Mouse (Mus musculus): Measurements from ENCODE around the gene Ppp5c. TPM values are rescaled to one million over a fixed set of nuclear protein-coding genes. Genes with fewer than 3 reads are reported as not detected.

The Ppp5c gene
- total and polyA plus RNA-seq, 3 experiments, result 89.0 to 157 (median 104) TPM

- no peak overlapping the region for H3K9ac ChIP-seq (ENCODE audit: low read depth, low read length)
- intact Hi-C loops (cut with DNase I), result no loop called here
- TF ChIP-seq CTCF (IDR thresholded peaks at IDR 0.05), result no peak
- no peak for TF ChIP-seq EP300 (IDR thresholded peaks at IDR 0.05; ENCODE audit: insufficient read depth, low read depth, low read length)
- H3K27ac ChIP-seq, result no peak overlapping the region
- H3K27me3 ChIP-seq (ENCODE audit: control insufficient read depth, insufficient read depth, low read length), result no peaks in the 10 kb centered on the region
- H3K79me2 ChIP-seq (replicated peaks; ENCODE audit: control insufficient read depth, insufficient read depth, low read length), result peaks cover 5% of the 10 kb centered on the region; the same call in 1 of the 2 replicates
- peak in 1 of 2 experiments; percentile 23 for DNase-seq
- WGBS, result 67% methylated on average over 7 of the region's 7 CpGs
- H3K36me3 ChIP-seq (ENCODE audit: control insufficient read depth, insufficient read depth, low read length), result peaks cover 2% of the 10 kb centered on the region; the same call in 1 of the 2 replicates
- H3K4me3 ChIP-seq, result no peak overlapping the region
- H3K4me1 ChIP-seq (ENCODE audit: control insufficient read depth, insufficient read depth, low read length), result peaks cover 24% of the 10 kb centered on the region
Measured at GRCm38 (mm10) chr7:17019426-17020166, 8.1 kb downstream of the Ppp5c start.

GRCm38 (mm10) chr7:17017921-17018320 is 9.8 kb downstream of the Ppp5c start:
- intact Hi-C loops (cut with DNase I), result no loop called here
- H3K27me3 ChIP-seq (ENCODE audit: control insufficient read depth, insufficient read depth, low read length), result no peaks in the 10 kb centered on the region
- H3K36me3 ChIP-seq (ENCODE audit: control insufficient read depth, insufficient read depth, low read length), result no peaks in the 10 kb centered on the region; the same call in 1 of the 2 replicates
- DNase-seq, result no peak
- H3K27ac ChIP-seq, result no peak overlapping the region; the same call in 1 of the 2 replicates
- H3K4me1 ChIP-seq (ENCODE audit: control insufficient read depth, insufficient read depth, low read length), result peaks cover 8% of the 10 kb centered on the region
- WGBS, result 63% methylated on average over 2 of the region's 2 CpGs
- H3K79me2 ChIP-seq (replicated peaks; ENCODE audit: control insufficient read depth, insufficient read depth, low read length), result peaks cover 5% of the 10 kb centered on the region; the same call in 1 of the 2 replicates
- H3K9ac ChIP-seq (ENCODE audit: low read depth, low read length), result no peak overlapping the region
- TF ChIP-seq EP300 (IDR thresholded peaks at IDR 0.05; ENCODE audit: insufficient read depth, low read depth, low read length) (no peak), CTCF (IDR thresholded peaks at IDR 0.05) (no peak), POLR2A (IDR thresholded peaks at IDR 0.05; ENCODE audit: insufficient read depth, low read depth, low read length) (no peak)
- no peak overlapping the region for H3K4me3 ChIP-seq

GRCm38 (mm10) chr7:17017036-17017435 is 10.7 kb downstream of the Ppp5c start:
- H3K79me2 ChIP-seq (replicated peaks; ENCODE audit: control insufficient read depth, insufficient read depth, low read length), result peaks cover 2% of the 10 kb centered on the region; the same call in 1 of the 2 replicates
- DNase-seq, result peak; percentile 85 to 93
- no peaks in the 10 kb centered on the region for H3K27me3 ChIP-seq (ENCODE audit: control insufficient read depth, insufficient read depth, low read length)
- no peak overlapping the region for H3K9ac ChIP-seq (ENCODE audit: low read depth, low read length)
- H3K27ac ChIP-seq, result no peak overlapping the region; the same call in 1 of the 2 replicates
- TF ChIP-seq EP300 (IDR thresholded peaks at IDR 0.05; ENCODE audit: insufficient read depth, low read depth, low read length) (peak; percentile 84; the same call in 1 of the 2 replicates), CTCF (IDR thresholded peaks at IDR 0.05) (no peak)
- no peaks in the 10 kb centered on the region; the same call in 1 of the 2 replicates for H3K36me3 ChIP-seq (ENCODE audit: control insufficient read depth, insufficient read depth, low read length)
- intact Hi-C loops (cut with DNase I), result no loop called here
- WGBS, result 6% methylated on average over 1 of the region's 1 CpGs
- no peak overlapping the region for H3K4me3 ChIP-seq
- peaks cover 5% of the 10 kb centered on the region for H3K4me1 ChIP-seq (ENCODE audit: control insufficient read depth, insufficient read depth, low read length)

- H3K9ac ChIP-seq (ENCODE audit: low read depth, low read length), result no peak overlapping the region
- H3K27me3 ChIP-seq (ENCODE audit: control insufficient read depth, insufficient read depth, low read length), result no peaks in the 10 kb centered on the region
- no peak overlapping the region for H3K4me3 ChIP-seq
- DNase-seq, result no peak
- H3K79me2 ChIP-seq (replicated peaks; ENCODE audit: control insufficient read depth, insufficient read depth, low read length), result no peaks in the 10 kb centered on the region
- WGBS, result 85% methylated on average over 6 of the region's 6 CpGs
- intact Hi-C loops (cut with DNase I), result no loop called here
- TF ChIP-seq CTCF (IDR thresholded peaks at IDR 0.05) (0 out of 2 replicates have a peak, but pooled peaks have one; percentile 9), POLR2A (IDR thresholded peaks at IDR 0.05; ENCODE audit: insufficient read depth, low read depth, low read length) (no peak), EP300 (IDR thresholded peaks at IDR 0.05; ENCODE audit: insufficient read depth, low read depth, low read length) (no peak)
- no peak overlapping the region for H3K27ac ChIP-seq
- H3K4me1 ChIP-seq (ENCODE audit: control insufficient read depth, insufficient read depth, low read length), result peaks cover 5% of the 10 kb centered on the region
- no peaks in the 10 kb centered on the region; the same call in 1 of the 2 replicates for H3K36me3 ChIP-seq (ENCODE audit: control insufficient read depth, insufficient read depth, low read length)
Measured at GRCm38 (mm10) chr7:17015381-17015780, 12.3 kb downstream of the Ppp5c start.

GRCm38 (mm10) chr7:17011909-17012590 is 15.7 kb downstream of the Ppp5c start:
- Histone ChIP-seq H3K79me2 (replicated peaks; ENCODE audit: control insufficient read depth, insufficient read depth, low read length) (no peaks in the 10 kb centered on the region), H3K36me3 (ENCODE audit: control insufficient read depth, insufficient read depth, low read length) (no peaks in the 10 kb centered on the region; the same call in 1 of the 2 replicates), H3K4me3 (no peak overlapping the region), H3K4me1 (ENCODE audit: control insufficient read depth, insufficient read depth, low read length) (peaks cover 4% of the 10 kb centered on the region), H3K27me3 (ENCODE audit: control insufficient read depth, insufficient read depth, low read length) (no peaks in the 10 kb centered on the region), H3K27ac (no peak overlapping the region), H3K9ac (ENCODE audit: low read depth, low read length) (no peak overlapping the region)
- 85% methylated on average over 7 of the region's 7 CpGs for WGBS
- DNase-seq, result no peak
- TF ChIP-seq CTCF (IDR thresholded peaks at IDR 0.05) (no peak), POLR2A (IDR thresholded peaks at IDR 0.05; ENCODE audit: insufficient read depth, low read depth, low read length) (no peak)
- intact Hi-C loops (cut with DNase I), result no loop called here

- no peaks in the 10 kb centered on the region for H3K27me3 ChIP-seq (ENCODE audit: control insufficient read depth, insufficient read depth, low read length)
- H3K36me3 ChIP-seq (ENCODE audit: control insufficient read depth, insufficient read depth, low read length), result no peaks in the 10 kb centered on the region
Measured at GRCm38 (mm10) chr7:17010010-17010347, 17.7 kb downstream of the Ppp5c start.

More at GRCm38 (mm10) chr7:17010010-17010347, 17.7 kb downstream of the Ppp5c start:
- 44% methylated on average over 5 of the region's 5 CpGs for WGBS
- Histone ChIP-seq H3K79me2 (replicated peaks; ENCODE audit: control insufficient read depth, insufficient read depth, low read length) (no peaks in the 10 kb centered on the region), H3K4me1 (ENCODE audit: control insufficient read depth, insufficient read depth, low read length) (peaks cover 2% of the 10 kb centered on the region; the same call in 1 of the 2 replicates), H3K4me3 (no peak overlapping the region), H3K9ac (ENCODE audit: low read depth, low read length) (no peak overlapping the region), H3K27ac (no peak overlapping the region)
- no peak for TF ChIP-seq EP300 (IDR thresholded peaks at IDR 0.05; ENCODE audit: insufficient read depth, low read depth, low read length)
- no peak for TF ChIP-seq CTCF (IDR thresholded peaks at IDR 0.05)
- TF ChIP-seq POLR2A (IDR thresholded peaks at IDR 0.05; ENCODE audit: insufficient read depth, low read depth, low read length), result no peak
- peak in 1 of 2 experiments; percentile 49 for DNase-seq
- intact Hi-C loops (cut with DNase I), result no loop called here

Measured in heart, adult 2 months (tissue).